Mouse (Mus musculus) lung, postnatal 36 days (tissue): Measurements from ENCODE around the gene Egflam.

ENCODE experiments used
- DNase-seq: peaks from one replicate; pipeline ENCODE4 v3.0.0; 2022; ENCODE audit warnings: mixed read lengths

The Egflam gene

DNA sequence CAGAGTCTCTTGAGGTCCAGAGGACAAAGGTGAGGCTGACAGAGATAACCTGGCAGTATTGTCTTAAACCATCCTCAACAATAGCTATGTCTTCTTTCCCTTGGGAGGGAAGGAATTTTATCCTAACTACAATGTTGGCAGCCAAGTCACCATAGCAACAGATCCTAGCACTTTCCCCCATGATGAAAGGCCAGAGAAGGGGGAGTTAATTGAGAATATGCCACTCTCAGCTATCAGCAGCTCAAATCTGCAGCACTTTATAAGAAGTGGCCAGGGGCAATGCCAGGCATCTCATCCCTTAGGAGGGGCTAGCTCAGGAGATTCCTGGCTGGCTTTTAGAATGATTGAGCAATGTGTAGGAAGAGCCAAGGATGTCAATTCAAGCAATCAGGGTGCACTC, 105.3 kb downstream of the Egflam start:
- DNase-seq: no peak

GRCm38 (mm10) chr15:7290003-7290402, 108.2 kb downstream of the Egflam start:
- no peak for DNase-seq

DNA sequence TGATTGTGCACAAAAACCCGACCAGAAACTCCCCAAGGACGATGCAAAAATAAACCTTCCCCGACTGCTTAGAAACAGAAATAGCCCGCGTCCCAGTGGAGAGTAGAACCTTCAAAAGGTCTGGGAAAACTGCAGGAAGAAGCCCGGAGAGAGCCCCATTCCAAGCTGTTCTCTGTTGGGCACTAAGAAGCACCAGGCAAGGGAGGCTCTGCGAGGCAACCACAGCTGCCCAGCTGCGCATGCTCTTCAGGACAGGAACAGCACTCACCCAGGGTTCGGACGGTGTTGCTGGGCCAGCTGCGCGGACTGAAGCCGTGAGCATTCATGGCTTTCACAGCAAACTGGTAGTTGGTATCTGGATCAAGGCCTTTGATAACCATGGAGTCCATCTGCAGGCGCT, 108.7 kb downstream of the Egflam start:
- DNase-seq: no peak

GRCm38 (mm10) chr15:7288841-7289424, 109.3 kb downstream of the Egflam start:
- DNase-seq: no peak

- DNase-seq: no peak
Measured at GRCm38 (mm10) chr15:7287911-7288310, 110.3 kb downstream of the Egflam start.

DNA sequence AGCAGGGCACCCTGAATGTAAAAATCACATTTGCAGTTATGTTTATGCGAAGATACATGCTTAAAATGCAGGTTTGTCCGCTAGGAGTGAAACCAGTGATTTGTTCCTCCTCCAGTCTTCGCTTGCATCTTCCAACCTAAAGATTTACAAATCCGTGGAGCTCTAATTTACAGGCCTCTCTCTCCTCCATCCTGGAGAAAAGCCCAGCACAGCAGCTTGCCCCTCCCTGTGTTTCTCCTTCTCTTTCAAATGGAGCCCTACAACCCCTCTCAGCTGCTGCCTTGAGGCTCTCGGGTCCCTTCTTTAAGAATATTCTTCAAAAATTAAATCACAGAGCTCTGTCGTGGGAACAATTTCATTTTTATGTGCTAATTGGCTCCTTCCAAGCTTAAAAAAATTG, 116.6 kb downstream of the Egflam start:
- DNase-seq: no peak

- DNase-seq: peak; percentile 87
Measured at GRCm38 (mm10) chr15:7263822-7264221, 134.4 kb downstream of the Egflam start.

GRCm38 (mm10) chr15:7263339-7263738, 134.9 kb downstream of the Egflam start:
- DNase-seq: no peak

GRCm38 (mm10) chr15:7261371-7261770, 136.8 kb downstream of the Egflam start:
- DNase-seq: no peak

DNA sequence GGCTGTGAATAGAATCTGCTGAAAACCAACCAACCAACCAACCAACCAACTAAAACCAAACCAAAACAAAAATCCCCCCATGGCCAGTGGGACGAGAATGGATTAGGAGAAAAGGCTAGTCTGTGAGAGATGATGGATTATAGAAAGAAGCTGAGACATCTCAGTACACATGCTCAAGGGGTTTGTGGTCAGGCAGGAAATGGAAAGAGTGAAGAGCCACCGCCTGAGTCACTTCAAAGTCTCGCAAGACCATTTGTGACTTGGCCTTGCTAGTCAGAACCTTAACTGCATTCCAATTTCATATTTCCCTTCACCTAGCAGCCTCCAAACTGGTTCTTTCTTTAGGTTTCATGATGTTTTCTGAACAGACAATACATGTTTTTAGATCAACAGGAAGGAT, 141.6 kb downstream of the Egflam start:
- no peak for DNase-seq

DNA sequence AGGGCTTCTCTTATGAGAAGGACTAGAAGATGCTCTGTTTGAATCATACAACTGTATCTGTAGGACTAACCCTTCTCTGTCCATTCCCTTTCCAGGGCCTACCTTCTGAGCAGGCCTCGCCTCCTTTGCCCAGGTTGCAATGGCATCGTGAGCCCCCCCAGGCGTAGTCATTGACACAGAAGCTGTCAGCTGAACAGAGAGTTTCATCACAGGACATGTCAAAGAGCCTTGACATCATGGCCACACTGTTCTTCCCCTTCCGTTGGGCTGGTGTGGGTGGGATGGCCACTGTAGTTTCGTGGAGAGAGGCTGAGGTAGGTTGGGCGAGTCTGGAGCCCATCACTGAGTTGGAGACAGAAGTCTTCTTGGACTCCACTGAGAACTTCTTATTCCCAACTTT, 144.9 kb downstream of the Egflam start:
- DNase-seq: no peak

GRCm38 (mm10) chr15:7252106-7252636, 146.0 kb downstream of the Egflam start:
- DNase-seq: no peak

DNA sequence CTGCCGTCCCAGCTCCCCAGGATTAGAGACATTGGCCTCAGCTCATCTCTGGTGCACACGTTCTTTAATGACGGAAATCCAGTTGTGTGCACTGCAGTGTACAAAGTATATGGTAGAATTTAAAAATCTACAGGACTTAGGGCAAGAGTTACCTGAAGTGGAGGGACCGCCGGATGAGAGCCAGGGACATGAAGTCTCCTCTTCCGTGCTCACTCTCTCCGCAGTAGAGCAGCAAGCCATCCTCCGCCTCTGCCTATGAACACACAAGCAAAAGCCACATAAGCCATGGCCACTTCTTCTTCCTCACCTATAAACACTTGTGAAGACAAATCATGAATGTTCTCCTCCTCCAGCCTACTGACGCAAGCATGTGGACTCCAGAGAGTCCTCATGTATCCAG, 147.2 kb downstream of the Egflam start:
- no peak for DNase-seq

GRCm38 (mm10) chr15:7249216-7249615, 149.0 kb downstream of the Egflam start:
- DNase-seq: no peak

DNA sequence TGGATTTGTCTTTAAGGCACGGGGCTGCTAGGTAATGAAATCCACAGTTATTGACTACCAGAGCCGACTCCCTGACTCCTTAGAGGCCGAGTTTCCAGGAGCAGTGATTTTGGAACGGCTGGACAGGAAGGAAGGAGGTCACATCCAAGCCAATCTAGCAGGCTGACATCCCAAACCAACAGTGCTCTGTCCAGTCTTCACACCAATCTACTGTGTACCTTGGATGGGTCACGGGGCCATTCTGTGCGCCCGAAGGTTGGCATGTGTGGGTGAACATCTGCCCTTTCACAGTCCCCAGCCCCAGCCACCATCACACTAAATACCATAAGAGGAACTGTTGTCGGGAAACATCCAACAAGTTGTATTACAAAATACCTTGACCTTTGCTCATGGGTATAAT, 150.9 kb downstream of the Egflam start:
- DNase-seq: no peak

- no peak for DNase-seq
Measured at GRCm38 (mm10) chr15:7242161-7242850, 155.9 kb downstream of the Egflam start.

DNA sequence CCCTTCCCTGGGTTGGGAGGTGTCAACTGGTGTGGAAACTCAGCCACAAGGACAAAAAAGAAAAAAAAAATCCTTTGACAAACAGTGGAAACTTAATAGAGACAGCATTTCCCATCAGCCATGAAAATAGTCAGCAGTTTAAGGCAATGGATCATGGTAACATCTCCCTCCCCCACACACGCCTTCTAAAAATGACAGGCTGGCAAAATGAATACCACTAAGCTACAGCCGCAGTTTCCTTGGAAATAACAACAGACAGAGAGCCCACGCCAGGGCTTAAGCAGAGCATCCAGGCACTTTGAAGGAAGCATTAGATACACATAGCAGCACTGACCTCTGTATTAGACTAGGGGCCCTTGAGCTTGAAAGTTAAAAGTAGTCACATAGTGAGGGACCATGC, 157.2 kb downstream of the Egflam start:
- DNase-seq: no peak

DNA sequence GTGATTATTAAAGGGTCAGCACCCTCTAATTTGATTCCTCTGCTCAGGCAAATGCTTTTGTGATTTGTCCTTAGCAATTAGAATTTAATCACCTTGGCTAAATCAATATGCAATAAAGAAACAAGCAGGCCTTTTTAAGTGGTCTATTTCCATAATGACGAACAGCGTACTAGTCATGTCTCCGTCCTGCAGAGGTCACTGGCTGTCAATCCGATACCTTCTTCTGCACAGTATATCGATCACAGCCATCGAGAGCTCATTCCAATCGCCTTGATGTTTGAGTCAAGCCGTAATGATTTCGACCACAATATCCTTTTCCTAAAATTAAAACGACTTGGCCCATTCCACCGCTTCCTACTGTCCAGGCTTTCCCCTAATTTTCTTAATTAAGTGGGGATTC, 158.3 kb downstream of the Egflam start:
- no peak for DNase-seq

DNA sequence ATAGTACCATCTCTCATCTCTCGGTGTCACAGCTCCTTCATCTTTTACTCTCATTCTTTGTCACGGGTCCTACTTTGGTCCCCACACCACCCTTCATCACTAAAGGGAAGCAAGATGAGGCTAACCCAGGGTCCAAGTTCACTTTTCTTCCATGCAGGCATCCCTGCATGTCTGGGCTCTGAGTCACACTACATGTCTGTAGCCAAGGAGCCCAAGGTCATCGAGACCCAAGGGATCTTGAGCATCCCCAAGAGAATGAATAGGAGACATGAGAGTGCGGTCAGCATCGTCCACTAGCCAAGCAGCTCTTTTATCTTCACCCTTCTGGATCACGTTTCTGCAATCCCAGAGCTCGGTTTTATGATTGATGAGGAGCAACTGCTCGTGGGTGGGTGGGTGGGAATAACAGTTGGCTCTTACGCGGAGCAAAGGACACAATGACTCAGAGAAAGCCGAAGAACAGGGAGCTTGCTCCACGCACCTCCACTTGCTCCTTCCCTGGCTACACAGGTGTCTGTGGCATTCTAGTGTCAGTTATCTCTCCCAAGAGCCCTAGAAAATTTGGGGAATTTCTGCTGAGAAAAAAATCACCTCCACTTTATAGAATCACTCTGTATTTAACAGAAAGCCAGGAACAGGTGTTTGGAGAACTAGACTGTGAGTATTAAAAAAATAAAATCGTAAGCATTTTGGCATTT, 164.7 kb downstream of the Egflam start:
- DNase-seq: no peak

GRCm38 (mm10) chr15:7226225-7226624, 172.0 kb downstream of the Egflam start:
- peak; percentile 89 for DNase-seq

- no peak for DNase-seq
Measured at GRCm38 (mm10) chr15:7224151-7224775, 173.9 kb downstream of the Egflam start.

GRCm38 (mm10) chr15:7222809-7223208, 175.4 kb downstream of the Egflam start:
- DNase-seq: peak; percentile 32

- DNase-seq: no peak
Measured at GRCm38 (mm10) chr15:7217273-7217598, 181.0 kb downstream of the Egflam start.
